Mouse (Mus musculus) heart, adult 2 months (tissue): ENCODE results near the gene Slc22a7. TPM values are rescaled to one million over a fixed set of nuclear protein-coding genes. Genes with fewer than 3 reads are reported as not detected.

ENCODE experiments used
- DNase-seq, 2 experiments: peaks; one replicate each; pipeline ENCODE4 v3.0.0; 2021
- H3K27ac ChIP-seq: fragments of 200-600 bp; 2 replicates; pipeline ENCODE4 v1.8.1; 2022
- H3K27me3 ChIP-seq: fragments of 200-500 bp; 2 replicates; pipeline ENCODE4 v1.6.1; 2012; ENCODE audit warnings: mild to moderate bottlenecking, low read length, inconsistent platforms, mixed read lengths; ENCODE audit not compliant: control insufficient read depth, insufficient read depth
- H3K36me3 ChIP-seq: fragments of 200-500 bp; 2 replicates; pipeline ENCODE4 v1.6.1; 2012; ENCODE audit warnings: low read length, inconsistent platforms; ENCODE audit not compliant: control insufficient read depth, insufficient read depth
- H3K4me1 ChIP-seq: fragments of 200-500 bp; 2 replicates; pipeline ENCODE4 v1.6.1; 2011; ENCODE audit warnings: low read length; ENCODE audit not compliant: control insufficient read depth, insufficient read depth
- H3K4me3 ChIP-seq: fragments of 200-600 bp; 2 replicates; pipeline ENCODE4 v1.8.1; 2022
- H3K79me2 ChIP-seq: fragments of 200-500 bp; replicated peaks from 2 replicates; pipeline ENCODE4 v1.6.1; 2012; ENCODE audit warnings: mild to moderate bottlenecking, inconsistent platforms, low read length, moderate library complexity, mixed read lengths; ENCODE audit not compliant: control insufficient read depth, insufficient read depth
- H3K9ac ChIP-seq: fragments of 200-500 bp; 2 replicates; pipeline ENCODE4 v1.6.1; 2012; ENCODE audit warnings: low read depth, mild to moderate bottlenecking, control low read depth, inconsistent platforms, low read length, mixed read lengths
- CTCF ChIP-seq: fragments of 200-600 bp; IDR thresholded peaks from 2 replicates; pipeline ENCODE4 v1.8.1; 2022; ENCODE audit warnings: antibody characterized with exemption, mild to moderate bottlenecking, moderate library complexity
- EP300 ChIP-seq: fragments of 200-500 bp; IDR thresholded peaks from 2 replicates; pipeline ENCODE4 v1.6.1; 2011; ENCODE audit warnings: low read depth, low read length, control low read depth; ENCODE audit not compliant: insufficient read depth
- POLR2A ChIP-seq: fragments of 200-500 bp; IDR thresholded peaks from 2 replicates; pipeline ENCODE4 v1.6.1; 2011; ENCODE audit warnings: mild to moderate bottlenecking, low read depth, low read length, control low read depth; ENCODE audit not compliant: insufficient read depth
- WGBS: fragments of 180-500 bp; shearing (Covaris S2); methylation state at CpG from one replicate; pipeline ENCODE4 v1.1.7; 2018; 5-methylcytosine and 5-hydroxymethylcytosine counted together
- intact Hi-C: fragments of 180-260 bp; cut with DNase I; formaldehyde crosslinking; loops from one replicate; pipeline ENCODE4 v1.15.1; 2025
- polyA plus RNA-seq: library from polyadenylated mRNA; depleted of rRNA; stranded (reverse); fragments of >200 nt; gene quantifications from 2 replicates; pipeline ENCODE4 v1.2.3, GENCODE M21; 2012
- total RNA-seq, 2 experiments: library from RNA; stranded (reverse); gene quantifications; 2 replicates each; pipeline ENCODE4 v1.2.3; 2021

Slc22a7 gene
- total and polyA plus RNA-seq, 3 experiments: not detected

DNA sequence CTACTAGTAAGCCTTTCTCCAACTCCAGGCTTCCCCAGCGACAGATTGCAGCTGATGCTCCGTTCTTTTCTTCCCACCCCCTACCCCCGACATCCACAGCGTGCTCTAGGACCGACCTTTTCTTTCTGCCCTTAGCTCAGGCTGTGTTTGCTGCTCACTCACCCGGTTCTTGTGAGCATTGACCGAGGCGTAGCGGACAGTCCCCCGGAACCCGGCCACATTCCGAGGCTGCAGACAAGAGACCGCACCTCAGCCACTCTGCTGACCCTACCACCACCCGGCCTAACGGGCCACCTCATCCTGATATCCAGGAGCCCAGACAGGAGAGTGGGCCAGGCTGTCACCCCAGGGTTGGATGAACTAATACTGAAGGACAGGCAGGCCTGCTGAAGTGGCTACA is 39.0 kb upstream of the Slc22a7 start:
- WGBS: 90% methylated on average over 15 of the region's 15 CpGs
- H3K27ac ChIP-seq: no peak overlapping the region
- no peak for TF ChIP-seq EP300
- intact Hi-C loops: no loop called here
- H3K27me3 ChIP-seq: no peaks in the 10 kb centered on the region
- no peaks in the 10 kb centered on the region for H3K4me1 ChIP-seq
- no peak overlapping the region for H3K4me3 ChIP-seq
- DNase-seq: no peak
- no peaks in the 10 kb centered on the region for H3K79me2 ChIP-seq
- no peak overlapping the region for H3K9ac ChIP-seq
- no peaks in the 10 kb centered on the region for H3K36me3 ChIP-seq

DNA sequence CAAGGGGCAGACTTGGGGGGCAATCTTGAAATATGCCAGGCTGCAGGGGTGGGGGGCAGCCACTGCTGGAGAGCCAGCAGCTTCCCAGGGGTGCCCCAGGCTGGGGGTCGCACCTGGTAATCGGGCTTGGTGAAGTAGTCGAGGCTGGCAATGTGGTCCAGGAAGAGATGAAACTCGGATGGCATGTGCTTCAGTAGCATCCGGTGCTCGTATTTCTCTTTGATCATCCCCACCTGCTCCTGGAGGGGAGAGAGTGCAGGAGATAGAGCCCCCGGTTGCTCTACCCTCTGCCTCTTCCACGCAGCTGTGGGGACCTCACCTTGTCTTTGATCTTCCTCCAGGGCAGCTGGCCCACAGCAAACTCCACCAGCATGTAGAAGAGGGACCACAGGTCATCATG is 38.3 kb upstream of the Slc22a7 start:
- intact Hi-C loops: no loop called here
- no peak for DNase-seq
- Histone ChIP-seq H3K79me2 (no peaks in the 10 kb centered on the region), H3K4me3 (no peak overlapping the region), H3K27me3 (no peaks in the 10 kb centered on the region), H3K36me3 (no peaks in the 10 kb centered on the region), H3K4me1 (no peaks in the 10 kb centered on the region), H3K9ac (no peak overlapping the region), H3K27ac (no peak overlapping the region)
- 70% methylated on average over 8 of the region's 8 CpGs for WGBS
- TF ChIP-seq CTCF: no peak
- no peak for TF ChIP-seq POLR2A
- no peak for TF ChIP-seq EP300

DNA sequence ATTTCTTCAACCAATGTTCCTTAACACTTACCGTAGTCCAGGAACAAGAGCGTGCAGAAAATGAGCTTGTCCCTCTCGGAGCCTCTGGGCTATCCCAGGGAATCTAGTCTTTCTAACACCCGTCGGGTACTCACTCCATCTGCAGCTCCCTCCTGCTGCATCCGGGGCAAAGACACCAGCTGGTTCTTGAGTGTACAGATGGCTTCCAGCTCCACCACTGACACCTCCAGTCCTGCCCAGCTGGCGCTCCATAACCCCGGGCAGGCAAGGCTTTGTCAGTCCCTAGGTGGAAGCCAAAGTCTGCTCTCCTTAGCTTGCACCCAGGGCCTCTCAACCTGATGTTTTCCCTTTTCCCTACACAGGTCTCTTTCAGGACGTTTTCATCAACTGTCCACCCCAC is 29.6 kb upstream of the Slc22a7 start:
- Histone ChIP-seq H3K9ac (no peak overlapping the region), H3K36me3 (no peaks in the 10 kb centered on the region), H3K79me2 (no peaks in the 10 kb centered on the region), H3K27ac (no peak overlapping the region), H3K4me1 (no peaks in the 10 kb centered on the region), H3K4me3 (no peak overlapping the region), H3K27me3 (no peaks in the 10 kb centered on the region)
- no peak for DNase-seq
- 81% methylated on average over 9 of the region's 9 CpGs for WGBS
- TF ChIP-seq EP300 (no peak), CTCF (no peak), POLR2A (no peak)
- intact Hi-C loops: no loop called here

DNA sequence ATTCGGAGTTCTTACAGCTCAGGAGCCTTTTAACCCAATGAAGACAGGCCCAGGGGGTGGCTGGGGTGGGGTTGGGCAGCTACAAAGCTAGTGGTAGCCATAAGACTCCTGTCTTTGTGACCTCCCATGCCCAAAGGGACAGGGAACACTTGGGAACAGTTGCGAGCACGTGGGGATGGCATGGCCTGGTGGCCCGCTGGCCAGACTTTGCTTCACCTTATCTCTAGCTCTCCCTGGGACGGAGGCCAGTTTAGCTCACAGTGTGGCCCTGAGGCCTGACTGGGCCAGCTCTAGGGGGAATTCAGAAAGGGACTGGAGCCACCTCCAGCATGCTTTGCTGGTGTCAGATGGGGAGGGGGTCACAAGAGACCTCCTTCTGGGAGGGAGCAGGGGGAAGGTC is 24.0 kb upstream of the Slc22a7 start:
- no peaks in the 10 kb centered on the region for H3K4me1 ChIP-seq
- no peaks in the 10 kb centered on the region for H3K79me2 ChIP-seq
- no peaks in the 10 kb centered on the region; the same call in 1 of the 2 replicates for H3K27me3 ChIP-seq
- H3K4me3 ChIP-seq: no peak overlapping the region
- intact Hi-C loops: no loop called here
- H3K9ac ChIP-seq: no peak overlapping the region
- TF ChIP-seq POLR2A (no peak), EP300 (peak; percentile 91)
- no peak overlapping the region for H3K27ac ChIP-seq
- WGBS: 44% methylated on average over 5 of the region's 5 CpGs
- H3K36me3 ChIP-seq: no peaks in the 10 kb centered on the region
- DNase-seq: peak; percentile 60 to 82

DNA sequence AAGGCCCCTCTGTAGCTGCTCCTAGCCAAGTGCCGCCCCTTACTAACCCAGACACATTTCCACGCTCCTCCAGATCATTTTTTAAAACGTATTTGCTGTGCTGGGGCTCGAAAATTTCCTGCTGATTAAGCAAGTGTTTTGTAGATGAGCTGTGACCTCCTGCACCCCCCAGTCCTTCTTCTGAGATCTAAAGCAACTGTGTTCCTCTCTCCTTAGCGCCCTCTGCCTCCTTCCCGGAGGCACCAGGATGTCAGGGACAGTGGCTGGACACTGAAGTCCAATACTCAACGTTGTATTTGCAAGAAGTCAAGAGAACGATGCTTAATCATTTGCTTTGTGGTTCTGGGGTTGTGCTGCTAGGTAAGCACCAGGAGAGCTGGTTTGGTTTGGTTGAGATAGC is 23.1 kb upstream of the Slc22a7 start:
- Histone ChIP-seq H3K4me3 (no peak overlapping the region), H3K79me2 (no peaks in the 10 kb centered on the region), H3K27me3 (no peaks in the 10 kb centered on the region; the same call in 1 of the 2 replicates), H3K27ac (no peak overlapping the region), H3K36me3 (no peaks in the 10 kb centered on the region), H3K9ac (no peak overlapping the region), H3K4me1 (no peaks in the 10 kb centered on the region)
- TF ChIP-seq CTCF (no peak), POLR2A (no peak), EP300 (no peak)
- intact Hi-C loops: no loop called here
- WGBS: 35% methylated on average over 8 of the region's 8 CpGs
- no peak for DNase-seq

DNA sequence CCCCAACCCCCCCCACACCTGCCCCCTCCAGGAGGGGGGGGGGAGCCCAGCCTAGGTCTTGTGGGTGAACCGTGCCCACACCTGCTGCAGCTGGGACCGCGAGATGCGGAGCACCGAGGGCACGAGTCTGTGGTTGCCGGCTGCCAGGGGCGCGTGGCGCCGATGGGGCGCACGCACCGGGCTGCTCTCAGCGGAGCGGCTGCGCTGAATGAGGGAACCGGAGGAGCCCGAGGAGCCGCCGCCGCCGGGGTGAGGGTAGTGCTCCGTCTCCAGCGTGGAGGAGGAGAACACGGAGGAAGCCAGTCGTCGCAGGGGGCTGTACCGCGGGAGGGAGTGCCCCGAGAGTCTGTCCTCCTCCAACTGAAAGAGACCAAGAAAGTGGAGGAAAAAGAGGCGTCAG is 22.4 kb upstream of the Slc22a7 start:
- H3K4me3 ChIP-seq: no peak overlapping the region
- no peaks in the 10 kb centered on the region for H3K4me1 ChIP-seq

DNA sequence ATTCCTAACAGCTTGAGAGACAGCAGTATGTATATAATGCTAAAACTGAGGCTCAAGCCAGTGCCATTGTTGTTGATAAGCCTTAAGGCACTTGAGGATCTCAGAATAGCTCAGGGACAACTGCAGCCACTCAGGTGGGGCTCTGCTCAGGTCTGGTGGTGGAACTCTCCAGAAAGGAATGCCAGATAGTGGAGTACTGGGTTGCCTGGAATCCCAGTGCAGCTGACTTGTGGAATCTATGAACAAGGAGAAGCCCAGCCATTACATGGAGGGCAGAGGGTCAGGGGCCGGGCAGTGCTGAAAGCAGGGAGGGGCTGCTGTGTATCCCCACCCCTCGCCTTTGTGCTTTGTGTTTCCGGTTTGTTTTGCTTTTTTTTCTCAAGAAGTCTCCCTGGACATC is 20.2 kb upstream of the Slc22a7 start:
- intact Hi-C loops: no loop called here
- Histone ChIP-seq H3K9ac (no peak overlapping the region), H3K4me1 (peaks cover under 1% of the 10 kb centered on the region; the same call in 1 of the 2 replicates), H3K4me3 (no peak overlapping the region), H3K79me2 (no peaks in the 10 kb centered on the region), H3K27ac (no peak overlapping the region), H3K27me3 (peaks cover 8% of the 10 kb centered on the region), H3K36me3 (no peaks in the 10 kb centered on the region)
- no peak for TF ChIP-seq CTCF
- TF ChIP-seq EP300: peak; percentile 43; the same call in 1 of the 2 replicates
- WGBS: 16% methylated on average over 3 of the region's 3 CpGs
- DNase-seq: no peak

More for the DNA sequence above, 22.4 kb upstream of the Slc22a7 start:
- 2% methylated on average over 32 of the region's 32 CpGs for WGBS
- Histone ChIP-seq H3K27ac (no peak overlapping the region), H3K27me3 (peaks cover 4% of the 10 kb centered on the region), H3K79me2 (no peaks in the 10 kb centered on the region), H3K9ac (no peak overlapping the region), H3K36me3 (no peaks in the 10 kb centered on the region)
- intact Hi-C loops: no loop called here
- no peak for DNase-seq
- no peak for TF ChIP-seq CTCF
